Mouse (Mus musculus): ENCODE measurements at regions not wholly inside any gene's neighbourhood (a gene's known extent, or its start where the extent isn't known, plus 50 kb on each side); places are given as distances from the start of the nearest gene placed in this dataset.

GRCm38 (mm10) chr17:63693274-63693673 lies 169.6 kb upstream of the Fer start:
- TF ChIP-seq POLR2A (IDR thresholded peaks at IDR 0.05; ENCODE audit: borderline replicate concordance, control insufficient read depth, low read depth, low read length): no peak
- TF ChIP-seq CTCF (IDR thresholded peaks at IDR 0.05; ENCODE audit: control insufficient read depth, insufficient read depth, low read length): no peak

Data from bone marrow, adult 2 months (tissue).